Mouse (Mus musculus): ENCODE results near the gene Sncg. TPM values are rescaled to one million over a fixed set of nuclear protein-coding genes. Genes with fewer than 3 reads are reported as not detected.

Sncg gene
- not detected in 2 replicates for polyA plus RNA-seq (2012; ENCODE audit: low replicate concordance)

DNA sequence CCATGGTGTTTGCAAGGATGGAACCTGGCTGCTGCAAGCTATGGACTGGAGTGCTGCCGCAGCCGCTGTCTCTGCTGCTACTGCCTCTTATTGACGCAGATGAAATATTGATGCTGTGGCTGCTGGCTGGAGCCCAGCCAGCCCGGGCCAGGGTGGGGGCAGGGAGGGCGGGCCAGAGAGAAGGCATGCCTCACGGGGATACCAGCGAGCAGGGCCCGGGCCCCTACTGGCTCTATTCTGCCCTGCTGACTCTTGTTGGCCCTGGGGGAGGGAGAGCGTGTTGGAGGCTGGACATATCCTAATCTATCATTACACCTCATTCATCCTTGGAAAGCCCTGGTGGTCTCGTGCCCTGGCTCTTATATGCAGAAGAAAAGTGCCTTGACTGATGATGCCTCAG lies at the start of gene Sncg:
Gene Sncg (minus strand): TSS at position 213 of the 400 bp plus-strand sequence.

DNA sequence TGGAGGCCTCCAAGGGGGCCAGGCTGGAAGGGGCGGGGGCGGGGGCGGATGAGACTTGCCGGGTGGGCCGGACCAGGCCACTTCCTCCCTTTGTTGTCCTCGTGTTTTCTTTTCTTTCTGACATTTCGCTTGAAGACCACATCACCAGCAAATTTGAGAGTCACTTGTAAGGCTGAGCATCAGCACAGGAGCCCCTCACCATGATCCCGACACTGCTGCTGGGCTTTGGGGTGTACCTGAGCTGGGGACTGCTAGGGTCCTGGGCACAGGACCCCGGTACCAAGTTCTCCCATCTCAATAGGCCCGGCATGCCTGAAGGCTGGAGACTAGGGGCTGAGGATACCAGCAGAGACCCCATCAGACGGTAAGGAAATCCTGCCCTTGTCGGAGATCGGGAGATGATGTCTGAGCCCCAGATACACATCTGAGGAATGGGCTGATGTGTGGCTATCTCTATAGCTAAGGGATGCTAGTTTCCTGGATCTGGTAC lies 871 bp upstream of the Sncg start, which contains the start of gene Mmrn2:
Gene Mmrn2 (plus strand): TSS at position 51 of the 490 bp plus-strand sequence.

DNA sequence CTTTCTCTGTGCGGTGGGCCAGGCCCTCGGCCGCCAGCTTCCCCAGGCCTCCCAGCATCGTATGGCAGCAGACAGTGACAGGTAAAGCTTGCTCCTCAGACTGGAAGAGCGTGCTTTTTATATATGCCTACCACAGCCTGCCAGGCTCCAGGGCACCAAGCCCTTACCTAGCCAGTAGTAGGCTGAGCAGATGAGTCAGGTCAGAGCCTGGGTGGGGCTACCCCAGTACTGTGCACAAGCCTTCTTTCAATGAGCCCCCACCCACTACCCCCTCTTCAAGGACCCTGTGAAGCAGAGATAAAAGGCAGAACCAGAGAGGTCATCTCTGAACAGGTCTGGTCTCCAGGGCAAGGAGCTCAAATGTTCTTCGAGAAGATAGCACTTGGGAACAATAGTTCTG lies 19.3 kb downstream of the Sncg start, which contains the start of gene Fam25c:
Gene Fam25c (minus strand): TSS at position 133 of the 400 bp plus-strand sequence.

Other genes with a start within 250 kb of the Sncg start
- gene Npy4r, start 222.3 kb downstream of the Sncg start, polyA plus RNA-seq (2012; ENCODE audit: low replicate concordance) = not detected in 2 replicates
- gene Gprin2, start 173.1 kb downstream of the Sncg start, polyA plus RNA-seq (2012; ENCODE audit: low replicate concordance) = 0.01 and 0.25 TPM in 2 replicates
- 0.24 TPM in 1 of 2 replicates, not detected in the other for gene Syt15, start 155.2 kb downstream of the Sncg start, polyA plus RNA-seq (2012; ENCODE audit: low replicate concordance)
- 8.7 and 21.1 TPM in 2 replicates for gene Shld2, start 64.3 kb downstream of the Sncg start, polyA plus RNA-seq (2012; ENCODE audit: low replicate concordance)
- 51.1 and 185 TPM in 2 replicates for gene Glud1, start 64.1 kb downstream of the Sncg start, polyA plus RNA-seq (2012; ENCODE audit: low replicate concordance)
- not detected in 2 replicates for gene Fam25c, start 19.4 kb downstream of the Sncg start, polyA plus RNA-seq (2012; ENCODE audit: low replicate concordance)
- gene Mmrn2, start 676 bp upstream of the Sncg start, polyA plus RNA-seq (2012; ENCODE audit: low replicate concordance) = 0.10 and 0.71 TPM in 2 replicates
- gene Bmpr1a, start 128.6 kb upstream of the Sncg start, polyA plus RNA-seq (2012; ENCODE audit: low replicate concordance) = 0.10 and 0.37 TPM in 2 replicates
- gene 9230112D13Rik, start 148.0 kb upstream of the Sncg start, polyA plus RNA-seq (2012; ENCODE audit: low replicate concordance) = not detected in 2 replicates
- not detected in 2 replicates for gene Ldb3, start 213.9 kb upstream of the Sncg start, polyA plus RNA-seq (2012; ENCODE audit: low replicate concordance)
- not detected in 2 replicates for gene Opn4, start 225.4 kb upstream of the Sncg start, polyA plus RNA-seq (2012; ENCODE audit: low replicate concordance)

All from hematopoietic multipotent progenitor cell, adult 10-12 weeks (in vitro differentiated cells).